Mouse (Mus musculus) CH12.LX (cell line): ENCODE data around the gene Nkain1.

Source experiments
- CHD2 ChIP-seq: IDR thresholded peaks from 2 replicates; pipeline ENCODE4 v1.6.1; 2011; ENCODE audit warnings: low read length, improper control_type of control experiment
- CTCF ChIP-seq, 2 experiments: IDR thresholded peaks in 1 of 2; conservative IDR thresholded peaks in 1 of 2; 2 replicates each; pipeline ENCODE4 v1.5.1; 2011 to 2012; ENCODE audit warnings: low read depth in 2 of 2, low read length in 2 of 2, improper control_type of control experiment in 1 of 2, inconsistent platforms in 1 of 2, mild to moderate bottlenecking in 1 of 2, moderate library complexity in 1 of 2
- E2F4 ChIP-seq: IDR thresholded peaks from 2 replicates; pipeline ENCODE4 v1.6.1; 2011; ENCODE audit warnings: low read depth, low read length, improper control_type of control experiment; ENCODE audit not compliant: insufficient replicate concordance
- GABPA ChIP-seq: IDR thresholded peaks from 2 replicates; pipeline ENCODE4 v1.6.1; 2012; ENCODE audit warnings: low read depth, low read length, improper control_type of control experiment, inconsistent platforms; ENCODE audit not compliant: insufficient replicate concordance
- JUND ChIP-seq: conservative IDR thresholded peaks from 2 replicates; pipeline ENCODE4 v1.6.1; 2011; ENCODE audit warnings: low read depth, low read length, improper control_type of control experiment
- MAFK ChIP-seq: IDR thresholded peaks from 2 replicates; pipeline ENCODE4 v1.6.1; 2011; ENCODE audit warnings: low read length, improper control_type of control experiment; ENCODE audit not compliant: insufficient replicate concordance
- MAX ChIP-seq: IDR thresholded peaks from 2 replicates; pipeline ENCODE4 v1.6.1; 2011; ENCODE audit warnings: low read length, improper control_type of control experiment
- NELFE ChIP-seq: IDR thresholded peaks from 2 replicates; pipeline ENCODE4 v1.6.1; 2011; ENCODE audit warnings: low read depth, low read length, improper control_type of control experiment
- POLR2A ChIP-seq: IDR thresholded peaks from 2 replicates; pipeline ENCODE4 v1.6.1; 2011; ENCODE audit warnings: low read depth, mild to moderate bottlenecking, improper control_type of control experiment, low read length
- RCOR1 ChIP-seq: conservative IDR thresholded peaks from 2 replicates; pipeline ENCODE4 v1.6.1; 2012; ENCODE audit warnings: low read depth, mild to moderate bottlenecking, inconsistent platforms, low read length, improper control_type of control experiment
- SIN3A ChIP-seq: IDR thresholded peaks from 2 replicates; pipeline ENCODE4 v1.6.1; 2012; ENCODE audit warnings: low read length, improper control_type of control experiment, inconsistent platforms
- USF2 ChIP-seq: conservative IDR thresholded peaks from 2 replicates; pipeline ENCODE4 v1.6.1; 2011; ENCODE audit warnings: low read depth, low read length, improper control_type of control experiment
- ZNF384 ChIP-seq: IDR thresholded peaks from 2 replicates; pipeline ENCODE4 v1.6.1; 2012; ENCODE audit warnings: low read depth, low read length, improper control_type of control experiment, inconsistent platforms

DNA sequence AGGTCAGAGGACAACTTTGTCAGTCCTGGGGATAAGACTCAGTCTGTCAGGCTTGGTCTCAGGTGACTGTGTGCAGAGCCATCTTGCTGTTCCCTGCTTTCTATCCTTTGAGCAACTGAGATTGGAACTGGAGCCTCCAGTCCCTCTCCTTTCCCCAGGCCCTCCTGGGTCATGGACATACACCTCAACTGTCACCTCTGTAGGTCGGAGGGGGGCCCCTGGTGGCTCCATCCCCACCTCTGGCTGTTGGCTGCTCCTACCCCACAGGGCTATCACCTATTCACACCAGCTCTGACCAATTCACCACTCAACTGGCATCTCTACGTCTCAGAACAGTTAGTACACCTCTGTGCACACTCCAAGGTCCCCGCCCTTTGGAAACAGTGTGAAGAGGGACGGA, 33.1 kb downstream of the Nkain1 start:
- TF ChIP-seq JUND (no peak), MAFK (no peak), POLR2A (no peak), SIN3A (no peak), E2F4 (no peak), RCOR1 (no peak), CTCF (conservative IDR thresholded peaks at IDR 0.05 in 1 of 2, IDR thresholded peaks at IDR 0.05 in 1 of 2; ENCODE audit: low read depth in 2 of 2, low read length in 2 of 2) (no peak), GABPA (no peak), CHD2 (no peak), USF2 (no peak), NELFE (no peak), ZNF384 (no peak), MAX (no peak)
